Mouse (Mus musculus) myocyte (in vitro differentiated cells): ENCODE measurements around the gene Hecw2.

Source experiments
- E2F4 ChIP-seq: IDR thresholded peaks from one replicate; pipeline ENCODE4 v1.6.1; 2011; ENCODE audit warnings: mild to moderate bottlenecking, control low read depth, moderate library complexity; ENCODE audit not compliant: insufficient read depth
- MYOG ChIP-seq, 3 experiments: IDR thresholded peaks; one replicate each; pipeline ENCODE4 v1.6.1; 2011; ENCODE audit warnings: control low read depth in 2 of 3, low read depth in 2 of 3, mild to moderate bottlenecking in 2 of 3; ENCODE audit not compliant: insufficient read length in 2 of 3, control insufficient read depth in 1 of 3, insufficient read depth in 1 of 3
- POLR2A ChIP-seq: IDR thresholded peaks from one replicate; pipeline ENCODE4 v1.6.1; 2011; ENCODE audit warnings: low read depth, mild to moderate bottlenecking, control low read depth, moderate library complexity; ENCODE audit not compliant: insufficient read length
- POLR2AphosphoS2 ChIP-seq: IDR thresholded peaks from one replicate; pipeline ENCODE4 v1.6.1; 2011; ENCODE audit warnings: low read depth, control low read depth; ENCODE audit not compliant: insufficient read length
- SRF ChIP-seq: IDR thresholded peaks from one replicate; pipeline ENCODE4 v1.6.1; 2011; ENCODE audit warnings: low read depth; ENCODE audit not compliant: control insufficient read depth, insufficient read length
- USF1 ChIP-seq: IDR thresholded peaks from one replicate; pipeline ENCODE4 v1.6.1; 2011; ENCODE audit warnings: low read depth, mild to moderate bottlenecking, control low read depth, moderate library complexity

GRCm38 (mm10) chr1:53796271-53796670, 398.7 kb downstream of the Hecw2 start:
- TF ChIP-seq E2F4 = no peak
- no peak for TF ChIP-seq POLR2A
- TF ChIP-seq MYOG (IDR thresholded peaks at IDR 0.05; ENCODE audit: control insufficient read depth in 1 of 3, insufficient read depth in 1 of 3, insufficient read length in 2 of 3, low read depth in 2 of 3) = no peak
- TF ChIP-seq USF1 = no peak
- no peak for TF ChIP-seq SRF
- no peak for TF ChIP-seq POLR2AphosphoS2
